Mouse (Mus musculus) liver, embryonic 12.5 days (tissue): ENCODE measurements around the gene Crygc. TPM values are rescaled to one million over a fixed set of nuclear protein-coding genes. Genes with fewer than 3 reads are reported as not detected.
"Not testable (repeated sequence)": the region's sequence is repeated elsewhere in the genome, so short reads cannot be mapped to it uniquely, and the experiment has no call there.

Experiments used
- ATAC-seq: fragments of 200-750 bp; cut with Nextera tagmentation; 2 replicates; pipeline ENCODE4 v1.8.0; 2017; ENCODE audit warnings: moderate number of reproducible peaks, mild to moderate bottlenecking, moderate library complexity
- H3K27ac ChIP-seq: fragments of 300-500 bp; sonication (generic); 2 replicates; pipeline ENCODE4 v1.5.1; 2016; ENCODE audit warnings: mild to moderate bottlenecking
- H3K27me3 ChIP-seq: fragments of 300-500 bp; sonication (generic); replicated peaks from 2 replicates; pipeline ENCODE4 v1.6.1; 2016; ENCODE audit warnings: mild to moderate bottlenecking, moderate library complexity
- H3K36me3 ChIP-seq: fragments of 300-500 bp; sonication (generic); 2 replicates; pipeline ENCODE4 v1.6.1; 2016; ENCODE audit warnings: mild to moderate bottlenecking, moderate library complexity
- H3K4me1 ChIP-seq: fragments of 300-500 bp; sonication (generic); 2 replicates; pipeline ENCODE4 v1.6.1; 2016
- H3K4me2 ChIP-seq: fragments of 300-500 bp; sonication (generic); 2 replicates; pipeline ENCODE4 v1.6.1; 2016; ENCODE audit warnings: mild to moderate bottlenecking, moderate library complexity
- H3K4me3 ChIP-seq: fragments of 300-500 bp; sonication (generic); 2 replicates; pipeline ENCODE4 v1.5.1; 2016; ENCODE audit warnings: mild to moderate bottlenecking, moderate library complexity
- H3K9ac ChIP-seq: fragments of 300-500 bp; sonication (generic); 2 replicates; pipeline ENCODE4 v1.6.1; 2016; ENCODE audit warnings: mild to moderate bottlenecking, moderate library complexity
- H3K9me3 ChIP-seq: fragments of 300-500 bp; sonication (generic); replicated peaks from 2 replicates; pipeline ENCODE4 v1.6.1; 2016; ENCODE audit warnings: mild to moderate bottlenecking, moderate library complexity
- WGBS: fragments of 180-500 bp; shearing (Covaris S2); methylation state at CpG from one replicate; pipeline ENCODE4 v1.1.7; 2016; ENCODE audit not compliant: insufficient replicate concordance; 5-methylcytosine and 5-hydroxymethylcytosine counted together
- polyA plus RNA-seq: library from polyadenylated mRNA; unstranded; fragments of >200 nt; fragmentation: Nextera tagmentation; extraction: Ambion mirVana; gene quantifications from 2 replicates; pipeline ENCODE4 v1.2.1, GENCODE M21; 2016

Gene Crygc
- polyA plus RNA-seq, 1 experiment from 2014 or later: not detected

GRCm38 (mm10) chr1:65103273-65103672 is 29.8 kb upstream of the Crygc start, which contains the start of gene Cryga:
Gene Cryga, minus strand, starts transcription at chr1:65103373.
- Histone ChIP-seq H3K9ac (no peak within 1 kb of the TSS), H3K36me3 (no peaks in the 10 kb centered on the region), H3K27me3 (no peaks in the 10 kb centered on the region), H3K27ac (no peak within 1 kb of the TSS), H3K9me3 (no peaks in the 10 kb centered on the region), H3K4me3 (no peak within 1 kb of the TSS), H3K4me1 (no peaks in the 10 kb centered on the region), H3K4me2 (no peak within 1 kb of the TSS)
- WGBS: 76% methylated on average over 11 of the region's 11 CpGs
- no peak for ATAC-seq

GRCm38 (mm10) chr1:65096953-65097352 is 23.5 kb upstream of the Crygc start:
- no peak overlapping the region for H3K4me3 ChIP-seq
- no peaks in the 10 kb centered on the region for H3K4me1 ChIP-seq
- no peaks in the 10 kb centered on the region for H3K27me3 ChIP-seq
- 64% methylated on average over 3 of the region's 3 CpGs for WGBS
- no peak for ATAC-seq
- H3K9ac ChIP-seq: no peak overlapping the region
- H3K27ac ChIP-seq: no peak overlapping the region
- H3K36me3 ChIP-seq: no peaks in the 10 kb centered on the region
- no peaks in the 10 kb centered on the region for H3K9me3 ChIP-seq
- no peak overlapping the region for H3K4me2 ChIP-seq

GRCm38 (mm10) chr1:65091566-65091965 is 18.1 kb upstream of the Crygc start:
- H3K4me2 ChIP-seq: no peak overlapping the region
- H3K9me3 ChIP-seq: no peaks in the 10 kb centered on the region
- no peak overlapping the region for H3K27ac ChIP-seq
- no peaks in the 10 kb centered on the region for H3K36me3 ChIP-seq
- H3K9ac ChIP-seq: no peak overlapping the region
- no peak for ATAC-seq
- WGBS: 73% methylated on average over 3 of the region's 3 CpGs
- no peaks in the 10 kb centered on the region for H3K4me1 ChIP-seq
- no peaks in the 10 kb centered on the region for H3K27me3 ChIP-seq
- H3K4me3 ChIP-seq: no peak overlapping the region

- Histone ChIP-seq H3K27ac (no peak overlapping the region), H3K27me3 (no peaks in the 10 kb centered on the region), H3K9ac (no peak overlapping the region), H3K4me1 (no peaks in the 10 kb centered on the region), H3K36me3 (no peaks in the 10 kb centered on the region), H3K9me3 (no peaks in the 10 kb centered on the region), H3K4me3 (no peak overlapping the region), H3K4me2 (no peak overlapping the region)
- 0 out of 2 replicates have a peak, but pooled peaks have one; percentile 32 for ATAC-seq
- 10% methylated on average over 2 of the region's 2 CpGs for WGBS
Observed at GRCm38 (mm10) chr1:65090370-65090769, 16.9 kb upstream of the Crygc start.

GRCm38 (mm10) chr1:65088567-65089356 is 15.3 kb upstream of the Crygc start:
- H3K27me3 ChIP-seq: no peaks in the 10 kb centered on the region
- H3K36me3 ChIP-seq: no peaks in the 10 kb centered on the region
- no peak overlapping the region for H3K9ac ChIP-seq
- no peak overlapping the region for H3K4me3 ChIP-seq
- no peaks in the 10 kb centered on the region for H3K4me1 ChIP-seq
- no peaks in the 10 kb centered on the region for H3K9me3 ChIP-seq
- no peak for ATAC-seq
- no peak overlapping the region for H3K4me2 ChIP-seq
- WGBS: 37% methylated on average over 6 of the region's 6 CpGs
- H3K27ac ChIP-seq: no peak overlapping the region

GRCm38 (mm10) chr1:65082188-65082587 is 8.7 kb upstream of the Crygc start, which contains the start of gene Crygb:
Gene Crygb, minus strand, starts transcription at chr1:65082288.
- Histone ChIP-seq H3K4me3 (no peak within 1 kb of the TSS), H3K4me2 (no peak within 1 kb of the TSS), H3K27ac (no peak within 1 kb of the TSS), H3K36me3 (no peaks in the 10 kb centered on the region), H3K9me3 (no peaks in the 10 kb centered on the region), H3K27me3 (no peaks in the 10 kb centered on the region), H3K9ac (no peak within 1 kb of the TSS), H3K4me1 (no peaks in the 10 kb centered on the region)
- ATAC-seq: no peak
- 41% methylated on average over 7 of the region's 7 CpGs for WGBS

- no peak for ATAC-seq
- Histone ChIP-seq H3K27ac (no peak overlapping the region), H3K4me3 (no peak overlapping the region), H3K9ac (no peak overlapping the region), H3K4me1 (no peaks in the 10 kb centered on the region), H3K9me3 (no peaks in the 10 kb centered on the region), H3K4me2 (no peak overlapping the region), H3K36me3 (no peaks in the 10 kb centered on the region), H3K27me3 (no peaks in the 10 kb centered on the region)
- 22% methylated on average over 5 of the region's 5 CpGs for whole genome bisulfite sequencing
Observed at GRCm38 (mm10) chr1:65075607-65076006, 2.1 kb upstream of the Crygc start.

- no peak overlapping the region for H3K4me2 ChIP-seq
- no peak overlapping the region for H3K9ac ChIP-seq
- no peak overlapping the region for H3K27ac ChIP-seq
- H3K4me1 ChIP-seq: no peaks in the 10 kb centered on the region
- H3K4me3 ChIP-seq: no peak overlapping the region
- no peaks in the 10 kb centered on the region for H3K36me3 ChIP-seq
- no peaks in the 10 kb centered on the region for H3K27me3 ChIP-seq
- no peak for ATAC-seq
- no peaks in the 10 kb centered on the region for H3K9me3 ChIP-seq
Observed at GRCm38 (mm10) chr1:65067842-65068241, 5.6 kb downstream of the Crygc start.

- Histone ChIP-seq H3K4me2 (no peak overlapping the region), H3K9ac (no peak overlapping the region), H3K4me1 (no peaks in the 10 kb centered on the region), H3K36me3 (no peaks in the 10 kb centered on the region), H3K9me3 (no peaks in the 10 kb centered on the region), H3K27ac (no peak overlapping the region), H3K27me3 (no peaks in the 10 kb centered on the region), H3K4me3 (no peak overlapping the region)
- WGBS: 76% methylated on average over 15 of the region's 15 CpGs
- no peak for ATAC-seq
Observed at GRCm38 (mm10) chr1:65064201-65064600, 9.3 kb downstream of the Crygc start.

GRCm38 (mm10) chr1:65063352-65063751 is 10.1 kb downstream of the Crygc start, which contains the start of gene Crygd:
Gene Crygd, minus strand, starts transcription at chr1:65063452.
- H3K36me3 ChIP-seq: no peaks in the 10 kb centered on the region
- H3K4me1 ChIP-seq: no peaks in the 10 kb centered on the region
- H3K4me2 ChIP-seq: no peak within 1 kb of the TSS
- no peak within 1 kb of the TSS for H3K4me3 ChIP-seq
- H3K27me3 ChIP-seq: no peaks in the 10 kb centered on the region
- no peaks in the 10 kb centered on the region for H3K9me3 ChIP-seq
- 77% methylated on average over 8 of the region's 8 CpGs for WGBS
- H3K27ac ChIP-seq: no peak within 1 kb of the TSS
- H3K9ac ChIP-seq: no peak within 1 kb of the TSS
- no peak for ATAC-seq

GRCm38 (mm10) chr1:65052140-65052539 is 21.3 kb downstream of the Crygc start:
- H3K27ac ChIP-seq: no peak overlapping the region
- WGBS: 30% methylated on average over 2 of the region's 2 CpGs
- H3K4me1 ChIP-seq: no peaks in the 10 kb centered on the region
- no peak overlapping the region for H3K4me3 ChIP-seq
- H3K36me3 ChIP-seq: no peaks in the 10 kb centered on the region
- H3K4me2 ChIP-seq: no peak overlapping the region
- H3K9ac ChIP-seq: no peak overlapping the region
- H3K9me3 ChIP-seq: no peaks in the 10 kb centered on the region
- no peak for ATAC-seq
- H3K27me3 ChIP-seq: no peaks in the 10 kb centered on the region

- H3K27ac ChIP-seq: no peak overlapping the region
- H3K4me1 ChIP-seq: no peaks in the 10 kb centered on the region
- H3K27me3 ChIP-seq: no peaks in the 10 kb centered on the region
- no peak overlapping the region for H3K4me3 ChIP-seq
- no peaks in the 10 kb centered on the region for H3K36me3 ChIP-seq
- ATAC-seq: no peak
- no peak overlapping the region for H3K4me2 ChIP-seq
- H3K9ac ChIP-seq: no peak overlapping the region
- WGBS: 62% methylated on average over 7 of the region's 7 CpGs
- no peaks in the 10 kb centered on the region for H3K9me3 ChIP-seq
Observed at GRCm38 (mm10) chr1:65051696-65052095, 21.8 kb downstream of the Crygc start.

- not testable (repeated sequence) for H3K36me3 ChIP-seq, H3K9ac ChIP-seq, ATAC-seq, H3K27ac ChIP-seq, H3K4me2 ChIP-seq, H3K9me3 ChIP-seq, H3K4me3 ChIP-seq, H3K4me1 ChIP-seq, H3K27me3 ChIP-seq
- WGBS: 74% methylated on average over 10 of the region's 12 CpGs
Observed at GRCm38 (mm10) chr1:65050952-65051351, 22.5 kb downstream of the Crygc start, which contains the start of gene Cryge. Gene Cryge, minus strand, starts transcription at chr1:65051149.
